Mouse (Mus musculus) limb, embryonic 10.5 days (tissue): Measurements from ENCODE around the gene Il11ra2. TPM values are rescaled to one million over a fixed set of nuclear protein-coding genes. Genes with fewer than 3 reads are reported as not detected.
"Not testable (repeated sequence)": the region's sequence is repeated elsewhere in the genome, so short reads cannot be mapped to it uniquely, and the experiment has no call there.

Experiments
- DNase-seq: peaks from one replicate; pipeline ENCODE4 v3.0.0-alpha.2; 2017; ENCODE audit warnings: low spot score
- H3K27ac ChIP-seq: fragments of 300-500 bp; sonication (generic); 2 replicates; pipeline ENCODE4 v1.5.1; 2016; ENCODE audit warnings: mild to moderate bottlenecking
- H3K27me3 ChIP-seq: fragments of 300-500 bp; sonication (generic); 2 replicates; pipeline ENCODE4 v1.6.1; 2016; ENCODE audit warnings: low read depth, mild to moderate bottlenecking; ENCODE audit not compliant: poor library complexity, severe bottlenecking
- H3K36me3 ChIP-seq: fragments of 300-500 bp; sonication (generic); 2 replicates; pipeline ENCODE4 v1.6.1; 2016; ENCODE audit warnings: mild to moderate bottlenecking, moderate library complexity
- H3K4me1 ChIP-seq: fragments of 300-500 bp; sonication (generic); 2 replicates; pipeline ENCODE4 v1.6.1; 2016
- H3K4me3 ChIP-seq: fragments of 300-500 bp; sonication (generic); 2 replicates; pipeline ENCODE4 v1.5.1; 2016; ENCODE audit warnings: mild to moderate bottlenecking, moderate library complexity
- H3K9me3 ChIP-seq: fragments of 300-500 bp; sonication (generic); replicated peaks from 2 replicates; pipeline ENCODE4 v1.6.1; 2016; ENCODE audit warnings: mild to moderate bottlenecking
- WGBS: fragments of 180-500 bp; shearing (Covaris S2); methylation state at CpG from one replicate; pipeline ENCODE4 v1.1.7; 2016; 5-methylcytosine and 5-hydroxymethylcytosine counted together
- polyA plus RNA-seq: library from polyadenylated mRNA; unstranded; fragments of >200 nt; fragmentation: Nextera tagmentation; extraction: Ambion mirVana; gene quantifications from 2 replicates; pipeline ENCODE4 v1.2.1, GENCODE M21; 2016

Il11ra2 gene
- not detected in 2 replicates for polyA plus RNA-seq

DNA sequence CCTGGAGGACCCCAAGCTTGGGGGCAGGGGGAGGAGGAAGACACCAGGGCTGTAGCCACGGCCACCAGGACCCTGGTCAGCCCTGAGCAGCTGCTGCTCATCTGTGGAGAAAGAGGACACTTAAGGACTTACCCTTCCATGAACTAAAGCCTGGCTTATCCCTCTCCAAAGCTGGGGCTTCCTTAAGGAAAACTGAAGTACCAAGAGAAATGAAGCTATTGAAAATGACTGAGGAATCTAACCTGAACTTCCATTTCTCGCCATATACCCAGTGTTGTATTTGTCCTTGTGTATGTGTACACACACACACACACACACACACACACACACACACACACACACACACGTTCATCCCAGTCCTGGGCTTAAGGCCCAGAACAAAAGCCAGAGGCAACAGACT is at the start of gene Il11ra2:
Gene Il11ra2 (minus strand): TSS at position 101 of the 400 bp plus-strand sequence.
- not testable (repeated sequence) for H3K9me3 ChIP-seq, H3K27ac ChIP-seq, H3K36me3 ChIP-seq, H3K4me3 ChIP-seq, DNase-seq, H3K4me1 ChIP-seq, H3K27me3 ChIP-seq
- WGBS: no CpG with 5 or more reads among the region's 3 CpGs

DNA sequence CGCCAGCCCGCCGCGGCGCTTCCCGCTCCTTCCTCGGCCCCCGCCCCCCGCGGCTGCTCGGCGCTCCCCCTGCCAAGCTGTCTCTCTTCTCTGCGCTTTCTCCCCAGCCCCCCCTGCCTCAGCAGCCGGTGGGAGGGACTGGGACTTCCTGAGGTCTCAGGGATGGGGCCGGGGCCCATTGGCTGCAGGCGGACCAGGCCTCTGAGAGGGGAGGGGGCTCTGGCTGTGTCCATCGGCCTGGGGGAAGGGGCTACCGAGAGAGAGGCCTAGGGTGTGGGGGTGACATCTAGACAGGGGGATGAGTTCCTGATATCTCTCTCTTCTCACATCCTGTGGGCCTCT is 20.5 kb upstream of the Il11ra2 start:
- H3K27me3 ChIP-seq, H3K4me1 ChIP-seq, H3K9me3 ChIP-seq, H3K4me3 ChIP-seq, H3K27ac ChIP-seq, H3K36me3 ChIP-seq, DNase-seq: not testable (repeated sequence)
- no CpG with 5 or more reads among the region's 18 CpGs for WGBS

DNA sequence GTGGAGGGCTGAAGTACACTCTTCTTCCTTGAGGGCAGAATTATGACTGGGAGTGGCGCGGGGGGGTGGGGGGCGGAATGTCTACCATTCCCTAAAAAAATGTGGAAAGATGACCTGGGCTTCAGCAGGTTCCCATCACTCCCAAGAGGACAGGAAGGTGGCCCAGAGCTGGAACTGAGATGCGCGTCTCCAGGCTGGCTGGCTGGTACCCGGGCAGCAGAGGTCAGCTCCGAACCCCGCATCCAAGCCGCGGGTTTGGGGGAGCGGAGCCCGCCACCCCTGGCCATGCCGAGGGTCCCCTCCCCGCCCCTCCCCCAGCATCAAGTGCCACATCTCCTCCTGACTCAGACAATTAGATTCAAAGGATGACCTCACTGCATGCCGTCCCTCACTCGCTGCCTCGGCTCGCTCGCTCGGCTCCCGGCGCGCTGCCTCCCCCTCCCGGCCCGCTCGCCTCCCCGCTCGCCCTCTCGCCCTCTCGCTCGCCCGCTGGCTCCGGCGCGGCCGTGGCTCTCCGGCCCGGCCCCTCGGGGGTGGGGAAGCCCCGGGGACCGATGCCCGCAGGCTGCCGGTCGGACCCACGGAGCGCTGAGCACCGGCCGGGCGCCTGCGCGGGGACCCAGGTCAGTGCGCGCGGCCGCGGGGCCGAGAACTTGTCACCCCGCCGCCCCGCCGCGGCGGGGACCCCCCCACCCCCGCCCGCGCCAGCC is 19.9 kb upstream of the Il11ra2 start:
- not testable (repeated sequence) for H3K4me1 ChIP-seq, H3K9me3 ChIP-seq, H3K27ac ChIP-seq, H3K4me3 ChIP-seq, DNase-seq, H3K27me3 ChIP-seq, H3K36me3 ChIP-seq
- WGBS: no CpG with 5 or more reads among the region's 66 CpGs

DNA sequence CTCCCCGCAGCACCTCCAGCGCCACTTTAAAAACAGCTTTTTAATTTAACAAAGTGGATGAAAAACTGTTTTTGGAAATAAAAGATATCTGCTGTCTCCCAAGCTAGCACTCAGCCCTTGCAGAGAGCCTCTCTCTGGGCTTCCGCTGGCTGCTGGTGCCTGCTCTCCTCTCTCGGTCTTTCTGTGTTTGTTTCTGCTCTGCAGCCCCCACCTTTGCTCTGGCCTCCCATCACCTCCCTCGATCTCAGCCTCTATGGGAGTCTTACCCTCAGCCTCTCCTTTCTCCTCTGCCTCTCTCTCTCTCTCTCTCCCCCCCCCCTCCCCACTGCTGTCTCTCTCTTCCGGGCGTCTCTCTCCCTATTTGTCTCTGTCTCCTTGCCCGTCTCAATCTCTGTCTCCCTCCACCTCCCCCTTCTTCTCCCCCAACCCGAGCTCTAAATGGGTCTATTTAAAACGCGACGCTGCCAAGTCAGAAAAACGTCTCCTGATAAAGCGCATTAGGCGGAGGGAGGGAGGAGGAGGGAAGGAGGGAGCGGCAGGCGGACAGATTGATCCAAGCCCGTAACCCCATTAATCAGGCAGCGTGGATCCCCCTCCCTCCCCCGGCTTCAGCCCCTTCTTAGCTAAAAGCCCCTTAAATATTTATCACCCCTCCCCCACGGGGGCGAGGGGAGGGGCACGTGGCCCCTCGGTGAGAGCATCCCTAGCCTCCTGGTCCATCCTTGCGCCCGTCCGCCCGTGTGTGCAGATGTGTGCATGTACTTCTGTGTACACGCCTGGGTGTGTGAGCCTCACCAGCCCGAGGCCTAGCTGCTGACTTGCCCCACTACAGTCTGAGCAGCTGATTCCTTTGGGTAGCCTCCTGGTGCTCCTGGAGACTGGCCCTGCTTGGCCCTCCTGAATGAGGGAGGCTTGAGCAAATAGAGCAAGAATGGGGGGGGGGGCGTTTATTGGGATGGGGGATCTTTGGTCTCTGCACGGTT is 19.0 kb upstream of the Il11ra2 start:
- not testable (repeated sequence) for DNase-seq

DNA sequence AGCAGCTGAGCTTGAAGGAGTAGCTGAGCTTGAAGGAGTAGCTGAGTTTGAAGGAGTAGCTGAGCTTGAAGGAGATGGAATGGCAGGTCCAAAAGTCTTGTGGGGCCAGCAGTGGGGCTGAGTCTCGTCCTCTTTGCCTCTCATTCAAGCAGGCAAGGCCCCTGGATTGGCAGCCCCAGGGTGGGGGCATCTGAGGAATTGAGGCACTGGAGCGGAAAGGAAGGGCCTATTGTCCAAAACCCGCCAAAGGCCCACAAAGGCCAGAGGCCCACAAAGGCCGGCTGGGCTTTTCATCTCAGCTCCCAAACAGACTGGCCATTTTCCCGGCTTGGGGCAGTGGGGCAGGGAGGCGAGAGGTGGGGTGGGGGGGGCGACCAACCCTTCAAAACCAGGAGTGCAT is 17.7 kb upstream of the Il11ra2 start:
- not testable (repeated sequence) for H3K9me3 ChIP-seq, H3K27ac ChIP-seq, H3K36me3 ChIP-seq, H3K4me3 ChIP-seq, DNase-seq, H3K27me3 ChIP-seq, H3K4me1 ChIP-seq
- WGBS: no CpG with 5 or more reads among the region's 7 CpGs

More for the DNA sequence above, 19.0 kb upstream of the Il11ra2 start:
- not testable (repeated sequence) for H3K27ac ChIP-seq, H3K4me3 ChIP-seq, H3K9me3 ChIP-seq, H3K36me3 ChIP-seq, H3K27me3 ChIP-seq, H3K4me1 ChIP-seq
- no CpG with 5 or more reads among the region's 32 CpGs for WGBS

DNA sequence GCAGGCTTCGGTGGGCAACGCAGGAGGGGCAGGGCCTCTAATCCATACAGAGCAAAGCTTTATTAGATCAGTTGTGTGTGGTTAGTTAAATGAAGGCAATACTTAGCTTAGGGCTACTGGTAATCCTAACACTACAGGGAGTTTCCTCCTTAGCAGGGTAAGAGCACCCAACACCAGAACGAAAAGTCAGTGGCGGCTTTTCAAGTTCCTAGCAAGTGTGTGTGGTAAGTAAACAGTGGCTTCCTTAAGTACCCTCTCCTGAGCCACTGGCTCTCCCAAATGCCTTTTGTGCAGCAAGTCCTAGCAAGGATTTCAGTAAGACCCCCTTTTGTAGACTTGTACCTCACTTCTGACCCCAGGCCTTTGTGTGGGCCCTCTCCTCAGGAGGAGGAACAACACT is 13.7 kb upstream of the Il11ra2 start:
- H3K36me3 ChIP-seq, H3K27me3 ChIP-seq, H3K4me1 ChIP-seq, H3K4me3 ChIP-seq, DNase-seq, H3K27ac ChIP-seq, H3K9me3 ChIP-seq: not testable (repeated sequence)
- WGBS: no CpG with 5 or more reads among the region's 4 CpGs

DNA sequence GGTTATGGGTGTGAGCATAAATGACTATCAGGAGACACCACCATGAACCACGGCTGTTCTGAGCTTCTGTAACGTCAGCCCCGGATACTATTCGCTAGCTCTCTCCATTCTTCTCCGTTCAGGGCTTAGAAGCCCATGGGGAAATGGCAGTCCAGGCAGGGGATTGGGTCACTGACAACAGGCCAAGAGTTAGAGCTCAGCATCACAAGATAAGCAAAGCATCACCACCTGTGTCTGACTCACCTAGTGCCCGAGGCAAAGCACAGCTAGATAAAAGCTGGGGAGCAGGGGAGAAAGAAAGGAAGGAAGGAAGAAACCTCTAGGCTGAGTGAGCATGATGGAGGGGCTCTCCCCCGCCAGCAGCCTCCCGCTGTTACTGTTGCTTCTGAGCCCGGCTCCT is 6.7 kb downstream of the Il11ra2 start, which contains the start of gene Ccl27b:
Gene Ccl27b (plus strand): TSS at position 301 of the 400 bp plus-strand sequence.
- H3K9me3 ChIP-seq, H3K27ac ChIP-seq, H3K4me3 ChIP-seq, DNase-seq, H3K36me3 ChIP-seq, H3K4me1 ChIP-seq, H3K27me3 ChIP-seq: not testable (repeated sequence)
- no CpG with 5 or more reads among the region's 9 CpGs for WGBS

DNA sequence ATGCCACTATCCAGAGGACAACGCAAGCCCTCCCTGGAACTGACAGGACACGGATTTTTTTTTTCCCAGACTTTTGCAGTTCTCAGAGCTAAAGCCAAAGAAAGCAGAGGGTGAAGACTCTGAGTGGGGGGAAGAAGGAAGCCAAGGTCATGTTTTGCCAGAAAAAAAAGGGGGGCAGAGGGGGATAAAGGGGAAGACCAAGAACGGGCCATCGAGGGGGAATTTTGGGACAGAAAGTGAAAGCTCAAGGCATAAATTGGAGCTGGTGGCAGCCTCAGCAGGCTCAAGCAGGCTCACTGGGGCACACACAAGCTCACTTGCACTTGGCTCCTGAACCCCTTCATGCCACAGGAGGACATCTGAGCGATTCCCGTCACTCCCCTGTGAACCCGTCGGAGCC is 32.3 kb downstream of the Il11ra2 start, which contains the start of gene Gm2564:
Gene Gm2564 (plus strand): TSS at position 301 of the 400 bp plus-strand sequence.
- H3K9me3 ChIP-seq, H3K27ac ChIP-seq, H3K27me3 ChIP-seq, H3K36me3 ChIP-seq, H3K4me3 ChIP-seq, H3K4me1 ChIP-seq, DNase-seq: not testable (repeated sequence)
- WGBS: no CpG with 5 or more reads among the region's 8 CpGs

DNA sequence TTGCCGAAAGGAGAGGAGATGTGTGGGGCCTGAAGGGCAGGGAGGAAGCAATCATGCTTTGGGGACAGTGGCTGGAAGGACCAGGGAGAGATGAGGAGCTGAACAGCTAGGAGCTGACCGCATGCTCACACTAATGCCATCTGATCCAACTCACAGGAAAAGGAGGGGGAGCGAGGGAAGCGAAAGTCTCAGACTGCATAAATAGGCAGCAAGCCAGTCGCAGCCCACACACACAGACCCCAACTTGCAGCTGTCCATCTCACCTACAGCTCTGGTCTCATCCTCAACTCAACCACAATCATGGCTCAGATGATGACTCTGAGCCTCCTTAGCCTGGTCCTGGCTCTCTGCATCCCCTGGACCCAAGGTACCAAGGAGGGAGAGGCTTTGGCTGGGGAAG is 49.8 kb downstream of the Il11ra2 start, which contains the start of gene Gm10591:
Gene Gm10591 (plus strand): TSS at position 301 of the 400 bp plus-strand sequence.
- H3K9me3 ChIP-seq, H3K4me3 ChIP-seq, H3K36me3 ChIP-seq, H3K4me1 ChIP-seq, H3K27ac ChIP-seq, DNase-seq, H3K27me3 ChIP-seq: not testable (repeated sequence)
- WGBS: no CpG with 5 or more reads among the region's 5 CpGs

Other genes with a start within 250 kb of the Il11ra2 start
- not detected in 2 replicates for gene Gm21586, start 222.5 kb downstream of the Il11ra2 start, polyA plus RNA-seq
- gene Gm2163, start 195.1 kb downstream of the Il11ra2 start, polyA plus RNA-seq: 0.10 TPM in 1 of 2 replicates, not detected in the other
- gene Fam205a2, start 133.7 kb downstream of the Il11ra2 start, polyA plus RNA-seq: not detected in 2 replicates
- gene Gm10591, start 49.7 kb downstream of the Il11ra2 start, polyA plus RNA-seq: not detected in 2 replicates
- gene Gm2564, start 32.2 kb downstream of the Il11ra2 start, polyA plus RNA-seq: not detected in 2 replicates
- not detected in 2 replicates for gene Ccl27b, start 6.6 kb downstream of the Il11ra2 start, polyA plus RNA-seq
- not detected in 2 replicates for gene 4930578G10Rik, start 73.7 kb upstream of the Il11ra2 start, polyA plus RNA-seq
- not detected in 2 replicates for gene Ccl19, start 94.7 kb upstream of the Il11ra2 start, polyA plus RNA-seq
- not detected in 2 replicates for gene Ccl21a, start 112.1 kb upstream of the Il11ra2 start, polyA plus RNA-seq
- gene Fam205a1, start 192.0 kb upstream of the Il11ra2 start, polyA plus RNA-seq: not detected in 2 replicates
- gene Gm12394, start 194.9 kb upstream of the Il11ra2 start, polyA plus RNA-seq: 0.06 TPM in 1 of 2 replicates, not detected in the other
- 0.10 TPM in 1 of 2 replicates, not detected in the other for gene Fam205c, start 212.3 kb upstream of the Il11ra2 start, polyA plus RNA-seq